Mouse (Mus musculus) brain, embryonic 14.5 days (tissue): ENCODE measurements around the gene Pole2.

Experiments used
- CTCF ChIP-seq: fragments of 200-500 bp; IDR thresholded peaks from 2 replicates; pipeline ENCODE4 v1.5.1; 2012; ENCODE audit warnings: inconsistent platforms, mild to moderate bottlenecking, moderate library complexity, borderline replicate concordance; ENCODE audit not compliant: insufficient read depth, insufficient read length; ENCODE audit errors: extremely low read depth
- POLR2A ChIP-seq: fragments of 200-500 bp; IDR thresholded peaks from 2 replicates; pipeline ENCODE4 v1.6.1; 2012; ENCODE audit warnings: mild to moderate bottlenecking, inconsistent platforms, borderline replicate concordance; ENCODE audit not compliant: poor library complexity, insufficient read depth, insufficient read length, severe bottlenecking; ENCODE audit errors: extremely low read depth

GRCm38 (mm10) chr12:69204052-69204833 is 23.8 kb downstream of the Pole2 start, which contains the start of gene Gm49384:
- no peak for TF ChIP-seq POLR2A
- no peak for TF ChIP-seq CTCF
